Mouse (Mus musculus) bone marrow macrophage, adult 2 months (primary cell): ENCODE measurements around the gene Sept9.

Source experiments
- CTCF ChIP-seq: IDR thresholded peaks from 2 replicates; pipeline ENCODE4 v1.5.1; 2012; ENCODE audit warnings: low read depth, mild to moderate bottlenecking, low read length, moderate library complexity
- POLR2A ChIP-seq: IDR thresholded peaks from 2 replicates; pipeline ENCODE4 v1.6.1; 2012; ENCODE audit warnings: mild to moderate bottlenecking, low read depth, low read length, borderline replicate concordance

- TF ChIP-seq CTCF (no peak), POLR2A (no peak)
Observed at GRCm38 (mm10) chr11:117161574-117161973, 37.9 kb upstream of the Sept9 start.
